Mouse (Mus musculus) testis, adult 2 months (tissue): ENCODE data around the gene Rhov. TPM values are rescaled to one million over a fixed set of nuclear protein-coding genes. Genes with fewer than 3 reads are reported as not detected.

ENCODE experiments used
- H3K27ac ChIP-seq: fragments of 200-500 bp; 2 replicates; pipeline ENCODE4 v1.5.1; 2012; ENCODE audit warnings: low read depth, low read length; ENCODE audit not compliant: control insufficient read depth, insufficient read depth
- H3K27me3 ChIP-seq: fragments of 200-500 bp; 2 replicates; pipeline ENCODE4 v1.6.1; 2012; ENCODE audit warnings: mild to moderate bottlenecking, low read length, moderate library complexity; ENCODE audit not compliant: control insufficient read depth, insufficient read depth
- H3K36me3 ChIP-seq: fragments of 200-500 bp; 2 replicates; pipeline ENCODE4 v1.6.1; 2012; ENCODE audit warnings: mild to moderate bottlenecking, low read length; ENCODE audit not compliant: control insufficient read depth, insufficient read depth
- H3K4me1 ChIP-seq: fragments of 200-500 bp; 2 replicates; pipeline ENCODE4 v1.6.1; 2012; ENCODE audit warnings: low read length; ENCODE audit not compliant: control insufficient read depth, insufficient read depth
- H3K4me3 ChIP-seq: fragments of 200-500 bp; 2 replicates; pipeline ENCODE4 v1.5.1; 2012; ENCODE audit warnings: low read depth, mild to moderate bottlenecking, low read length, moderate library complexity, mixed read lengths; ENCODE audit not compliant: control insufficient read depth
- CTCF ChIP-seq: fragments of 200-500 bp; IDR thresholded peaks from 2 replicates; pipeline ENCODE4 v1.5.1; 2012; ENCODE audit warnings: low read depth, mild to moderate bottlenecking, inconsistent platforms, low read length, moderate library complexity; ENCODE audit not compliant: control insufficient read depth, insufficient read depth, insufficient replicate concordance
- POLR2A ChIP-seq: fragments of 200-500 bp; IDR thresholded peaks from 2 replicates; pipeline ENCODE4 v1.6.1; 2012; ENCODE audit warnings: low read depth, mild to moderate bottlenecking, inconsistent platforms, low read length, moderate library complexity; ENCODE audit not compliant: control insufficient read depth
- polyA plus RNA-seq: library from polyadenylated mRNA; depleted of rRNA; stranded (reverse); fragments of >200 nt; gene quantifications from 2 replicates; pipeline ENCODE4 v1.2.3, GENCODE M21; 2012

The Rhov gene
- polyA plus RNA-seq, 1 experiment = 11.9 TPM

DNA sequence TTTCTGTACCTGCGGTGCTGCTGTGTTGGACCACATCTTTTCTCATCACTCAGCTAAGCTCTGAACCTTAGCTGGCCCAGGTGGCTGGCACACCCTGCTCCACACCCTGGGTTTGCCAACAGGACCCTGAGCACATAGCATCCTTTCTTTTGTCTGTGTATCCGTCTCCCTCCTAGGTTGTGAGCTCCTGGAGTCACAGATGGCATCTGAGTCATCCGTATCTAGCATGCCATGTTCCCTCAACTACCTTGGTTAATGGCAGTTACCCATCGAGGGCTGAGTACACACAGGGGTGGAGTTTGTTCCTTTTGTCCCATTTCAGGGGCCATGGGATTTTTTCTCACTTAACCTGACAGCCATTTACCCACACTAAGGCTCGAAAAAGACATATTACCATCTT lies 20.7 kb downstream of the Rhov start:
- H3K4me3 ChIP-seq = no peak overlapping the region
- H3K36me3 ChIP-seq = no peaks in the 10 kb centered on the region
- H3K4me1 ChIP-seq = peaks cover 4% of the 10 kb centered on the region; the same call in 1 of the 2 replicates
- H3K27me3 ChIP-seq = no peaks in the 10 kb centered on the region
- no peak for TF ChIP-seq CTCF
- TF ChIP-seq POLR2A = no peak
- no peak overlapping the region for H3K27ac ChIP-seq

DNA sequence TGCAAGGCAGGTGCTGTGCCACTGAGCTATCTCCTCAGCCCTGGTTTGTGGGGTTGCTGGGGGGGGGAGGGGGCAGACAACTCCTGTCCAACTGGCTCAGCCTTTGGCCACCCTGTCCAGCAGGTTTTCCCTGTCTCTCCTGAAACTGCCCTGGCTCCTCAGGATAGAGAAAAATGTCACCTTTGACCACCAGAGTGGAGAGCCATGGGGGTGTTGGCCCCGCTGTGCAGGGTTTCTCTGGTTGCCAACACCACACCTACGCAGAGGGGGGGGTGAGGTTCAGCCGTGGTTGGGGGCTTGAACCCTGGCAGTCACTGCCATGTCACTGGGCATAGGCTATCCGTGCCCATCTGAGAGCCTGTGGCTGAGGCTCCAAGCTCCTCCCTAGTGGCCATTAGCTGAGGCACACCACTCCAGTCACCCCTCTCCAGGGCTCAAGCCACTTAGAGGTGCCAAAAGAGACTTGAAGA lies 21.4 kb downstream of the Rhov start:
- Histone ChIP-seq H3K27me3 (no peaks in the 10 kb centered on the region), H3K27ac (no peak overlapping the region), H3K36me3 (no peaks in the 10 kb centered on the region), H3K4me1 (peaks cover 4% of the 10 kb centered on the region; the same call in 1 of the 2 replicates), H3K4me3 (no peak overlapping the region)
- TF ChIP-seq POLR2A (no peak), CTCF (no peak)

DNA sequence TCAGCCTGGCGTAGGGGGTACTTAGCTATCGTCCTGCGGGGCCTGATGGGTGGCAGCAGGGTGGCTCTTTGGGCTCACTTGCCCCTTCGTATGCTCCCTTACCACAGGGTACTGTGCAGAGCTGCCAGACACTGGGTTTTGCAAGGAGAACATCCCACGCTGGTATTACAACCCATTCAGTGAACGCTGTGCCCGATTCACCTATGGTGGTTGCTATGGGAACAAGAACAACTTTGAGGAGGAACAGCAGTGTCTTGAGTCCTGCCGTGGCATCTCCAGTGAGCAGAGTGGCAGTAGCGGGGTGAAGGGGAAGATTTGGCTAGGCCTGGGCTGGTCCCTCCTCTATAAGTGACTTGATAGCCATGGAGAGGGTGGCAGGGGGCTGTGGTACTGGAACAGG lies 23.2 kb downstream of the Rhov start:
- TF ChIP-seq POLR2A (no peak), CTCF (no peak)
- peaks cover 4% of the 10 kb centered on the region; the same call in 1 of the 2 replicates for H3K4me1 ChIP-seq
- H3K27ac ChIP-seq = no peak overlapping the region
- no peaks in the 10 kb centered on the region for H3K36me3 ChIP-seq
- no peaks in the 10 kb centered on the region for H3K27me3 ChIP-seq
- H3K4me3 ChIP-seq = no peak overlapping the region

GRCm38 (mm10) chr2:119245246-119245645 lies 25.8 kb downstream of the Rhov start:
- Histone ChIP-seq H3K27me3 (no peaks in the 10 kb centered on the region), H3K4me1 (no peaks in the 10 kb centered on the region), H3K4me3 (no peak overlapping the region), H3K27ac (no peak overlapping the region), H3K36me3 (no peaks in the 10 kb centered on the region)
- no peak for TF ChIP-seq CTCF
- TF ChIP-seq POLR2A = no peak

DNA sequence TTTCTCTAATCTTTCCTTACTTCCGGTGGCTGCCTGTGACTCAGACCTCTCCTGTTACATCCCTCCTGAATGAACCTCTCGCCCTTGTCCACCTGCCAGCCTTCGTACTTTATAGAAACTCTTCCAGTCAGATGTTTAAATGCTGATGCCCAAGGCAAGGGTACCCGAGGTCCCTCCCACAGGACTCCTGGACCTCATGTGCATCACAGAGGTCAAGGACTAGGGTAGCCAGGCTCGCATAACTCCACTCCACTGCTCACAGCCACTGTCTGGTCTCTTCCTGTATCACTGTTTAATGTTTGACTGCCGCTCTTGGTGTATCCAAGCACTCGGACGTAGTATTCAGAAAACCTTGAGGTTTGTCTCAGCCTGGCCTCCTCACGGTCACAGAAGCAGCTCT lies 28.5 kb downstream of the Rhov start:
- no peak overlapping the region for H3K27ac ChIP-seq
- no peaks in the 10 kb centered on the region for H3K27me3 ChIP-seq
- TF ChIP-seq POLR2A (no peak), CTCF (no peak)
- H3K36me3 ChIP-seq = no peaks in the 10 kb centered on the region
- no peaks in the 10 kb centered on the region; the same call in 1 of the 2 replicates for H3K4me1 ChIP-seq
- H3K4me3 ChIP-seq = no peak overlapping the region

DNA sequence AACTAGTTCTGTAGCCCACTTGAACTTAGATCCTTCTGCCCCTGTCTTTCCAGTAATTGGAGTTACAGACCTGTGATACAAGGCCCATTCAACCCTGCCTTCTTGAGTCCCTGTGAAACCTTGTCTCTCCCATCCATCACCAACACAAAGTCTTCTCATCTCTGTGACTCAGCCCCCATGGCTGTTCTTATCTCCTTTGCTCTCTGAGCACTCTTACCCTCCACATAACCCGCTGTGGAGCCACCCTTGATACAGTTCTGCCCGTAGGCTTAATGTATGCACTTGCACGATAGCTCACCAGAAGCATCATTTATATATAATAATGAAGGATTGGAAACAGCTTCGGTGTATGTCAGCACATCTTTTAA lies 30.3 kb downstream of the Rhov start:
- H3K27me3 ChIP-seq = no peaks in the 10 kb centered on the region
- H3K4me3 ChIP-seq = no peak overlapping the region
- H3K27ac ChIP-seq = no peak overlapping the region
- H3K4me1 ChIP-seq = peaks cover 4% of the 10 kb centered on the region
- no peaks in the 10 kb centered on the region for H3K36me3 ChIP-seq
- TF ChIP-seq CTCF = no peak
- TF ChIP-seq POLR2A = no peak

- H3K27me3 ChIP-seq = no peaks in the 10 kb centered on the region
- H3K27ac ChIP-seq = no peak overlapping the region
- no peak for TF ChIP-seq POLR2A
- peaks cover 4% of the 10 kb centered on the region for H3K4me1 ChIP-seq
- no peaks in the 10 kb centered on the region for H3K36me3 ChIP-seq
- no peak overlapping the region for H3K4me3 ChIP-seq
Measured at GRCm38 (mm10) chr2:119240075-119240818, 30.8 kb downstream of the Rhov start.
